1 mouse cellular context compared by ENCODE assay signal in the genomic region with DNA sequence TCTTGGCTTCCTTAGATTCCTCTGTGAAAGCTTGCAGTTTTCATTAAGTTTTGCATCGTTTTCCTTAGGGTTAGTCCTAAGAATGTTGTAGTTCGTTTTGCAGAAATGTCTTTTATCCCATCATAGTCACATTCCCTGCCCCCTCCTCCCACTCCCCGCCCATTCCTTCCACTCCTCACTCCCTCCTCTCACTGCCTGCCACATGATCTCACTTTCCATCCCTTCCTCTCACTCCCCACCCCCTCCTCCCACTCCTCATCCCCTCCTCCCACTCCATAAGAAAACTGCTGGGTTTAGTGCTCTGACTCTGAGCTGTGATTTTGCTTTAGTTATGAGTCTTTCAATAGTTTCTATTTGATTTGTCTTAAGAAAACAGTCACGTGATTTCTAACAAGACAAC.
TF ChIP-seq lines count a peak whose summit lies in the region.

No protein-coding gene starts in this region.

TF ChIP-seq in CH12.LX, 34 proteins besides CTCF, POLR2A, EP300 and RAD21:
- peak; percentile 57 for TF ChIP-seq BHLHE40 (IDR thresholded peaks at IDR 0.05; ENCODE audit: low read depth, low read length)
- no peak for TF ChIP-seq GABPA (IDR thresholded peaks at IDR 0.05; ENCODE audit: insufficient replicate concordance, low read depth, low read length)
- no peak for TF ChIP-seq SMC3 (IDR thresholded peaks at IDR 0.05; ENCODE audit: low read depth, low read length)
- no peak for TF ChIP-seq JUN (IDR thresholded peaks at IDR 0.05; ENCODE audit: insufficient read depth, low read depth, low read length)
- TF ChIP-seq NELFE (IDR thresholded peaks at IDR 0.05; ENCODE audit: low read depth, low read length) = no peak
